Mouse (Mus musculus): Measurements from ENCODE around the gene Dffb.

- no peak for TF ChIP-seq GATA1 (IDR thresholded peaks at IDR 0.05; ENCODE audit: borderline replicate concordance, low read length)
- no peak for TF ChIP-seq FLI1 (IDR thresholded peaks at IDR 0.05; ENCODE audit: low read length)
These were observed 40.5 kb upstream of the Dffb start for GRCm38 (mm10) chr4:154015476-154015875.

All from megakaryocyte, embryonic 14.5 days (primary cell).